Mouse (Mus musculus) cortical plate, adult 2 months (tissue): ENCODE measurements around the gene Txnip.

Source experiments
- CTCF ChIP-seq: fragments of 200-500 bp; IDR thresholded peaks from 2 replicates; pipeline ENCODE4 v1.5.1; 2011; ENCODE audit warnings: mild to moderate bottlenecking, control low read depth, low read length; ENCODE audit not compliant: insufficient read depth; ENCODE audit errors: extremely low read depth
- POLR2A ChIP-seq: fragments of 200-500 bp; IDR thresholded peaks from 2 replicates; pipeline ENCODE4 v1.6.1; 2011; ENCODE audit warnings: mild to moderate bottlenecking, low read length, control low read depth; ENCODE audit not compliant: insufficient read depth; ENCODE audit errors: extremely low read depth

GRCm38 (mm10) chr3:96568605-96569004 is 10.8 kb downstream of the Txnip start:
- TF ChIP-seq CTCF (no peak), POLR2A (no peak)
